Mouse (Mus musculus) left cerebral cortex, postnatal 25 days (tissue): Measurements from ENCODE around the gene Tax1bp3. TPM values are rescaled to one million over a fixed set of nuclear protein-coding genes. Genes with fewer than 3 reads are reported as not detected.
A peak's percentile ranks its signal among the peaks of the same experiment; 100 is the strongest.

Experiments
- DNase-seq, 2 experiments: peaks; one replicate each; pipeline ENCODE4 v3.0.0; 2022; ENCODE audit warnings: low spot score in 2 of 2, mixed read lengths in 1 of 2
- intact Hi-C: fragments of 180-260 bp; cut with DNase I; formaldehyde crosslinking; loops from one replicate; pipeline ENCODE4 v1.15.1; 2025
- total RNA-seq, 2 experiments: library from RNA; stranded (reverse); gene quantifications; 2 replicates each; pipeline ENCODE4 v1.2.3; 2021

Gene Tax1bp3
- total RNA-seq: 10 to 100 TPM; 10.2 to 11.3 TPM

DNA sequence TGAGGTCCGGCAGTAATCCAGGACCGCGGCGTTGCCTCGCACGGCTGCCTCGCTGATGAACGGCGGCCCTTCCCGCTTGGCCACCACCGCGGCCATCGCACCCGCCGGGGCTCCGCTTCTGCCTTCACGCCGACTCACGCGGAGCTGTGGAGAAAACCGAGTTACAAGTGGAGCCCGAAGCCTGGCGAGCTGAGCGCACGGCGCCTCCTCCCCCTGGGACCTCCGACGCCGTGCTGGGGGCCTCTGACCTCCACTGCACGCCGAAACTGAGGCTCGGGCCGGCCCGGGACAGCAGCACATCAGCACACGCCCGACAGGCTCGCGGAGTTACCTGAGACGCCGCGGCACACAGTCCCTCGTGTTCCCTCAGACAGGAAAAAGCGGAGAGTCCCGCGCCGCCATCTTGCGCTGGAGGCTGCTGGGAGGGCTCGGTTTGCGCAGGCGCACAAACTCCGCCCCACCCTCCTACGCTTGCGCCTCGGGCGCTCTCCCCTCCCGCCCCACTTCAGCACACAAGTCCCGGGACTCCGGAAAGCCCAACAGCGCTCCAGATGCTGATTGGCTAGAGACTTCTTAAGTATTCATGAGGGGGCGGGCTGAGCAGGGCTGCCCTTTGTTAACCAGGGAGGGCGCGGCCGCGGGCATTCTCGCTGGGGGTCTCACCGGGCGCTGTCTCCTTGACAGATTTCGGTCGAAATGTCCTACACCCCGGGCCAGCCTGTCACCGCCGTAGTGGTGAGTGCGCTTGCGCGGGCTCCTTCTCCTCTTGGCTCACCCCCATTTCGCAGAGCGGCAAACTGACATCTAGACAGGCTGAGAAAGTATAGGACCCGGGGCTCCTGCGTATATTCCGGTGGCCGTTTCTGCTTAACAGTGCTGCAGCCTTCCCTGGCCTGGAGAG is at the start of gene Tax1bp3, which contains the start of gene Emc6:
Gene Tax1bp3, plus strand, starts transcription at position 476 of the 901 bp plus-strand sequence.
Gene Emc6, minus strand, starts transcription at position 430 of the 901 bp plus-strand sequence.
- intact Hi-C loops: loop anchor here (2.0 kb wide), 1 partner anchor 22 kb away; the partner anchor contains the start of genes Ctns and Shpk
- peak; percentile 94 to 97 for DNase-seq

- intact Hi-C loops: no loop called here
These were observed 45.9 kb upstream of the Tax1bp3 start for GRCm38 (mm10) chr11:73131020-73131419.

GRCm38 (mm10) chr11:73132999-73133398 is 43.9 kb upstream of the Tax1bp3 start:
- intact Hi-C loops: no loop called here

More at GRCm38 (mm10) chr11:73131020-73131419, 45.9 kb upstream of the Tax1bp3 start:
- DNase-seq: peak; percentile 18 to 28

GRCm38 (mm10) chr11:73134222-73134621 is 42.7 kb upstream of the Tax1bp3 start:
- intact Hi-C loops: no loop called here

More at GRCm38 (mm10) chr11:73132999-73133398, 43.9 kb upstream of the Tax1bp3 start:
- no peak for DNase-seq

DNA sequence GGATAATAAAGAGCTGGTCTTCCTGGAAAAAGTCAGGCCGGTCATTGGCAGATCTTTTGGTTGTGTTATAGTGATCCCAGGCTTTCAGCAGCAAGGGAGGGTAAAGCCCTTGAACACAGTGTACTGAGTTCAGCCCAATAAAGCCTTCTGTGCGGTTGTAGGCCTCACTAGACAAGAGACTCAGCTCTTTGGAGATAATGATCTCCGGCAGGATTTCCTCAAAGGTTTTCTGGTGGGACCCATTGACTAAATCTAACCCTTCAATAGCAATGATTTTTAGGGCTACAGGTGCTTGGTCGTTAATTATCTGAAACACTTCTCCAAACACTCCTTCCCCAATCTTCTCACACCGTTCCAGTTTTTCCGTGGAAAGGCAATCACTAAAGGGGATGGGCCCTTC is 40.3 kb upstream of the Tax1bp3 start:
- intact Hi-C loops: loop anchor here (5.0 kb wide), 1 partner anchor 146 kb away; no protein-coding TSS in a partner anchor
- DNase-seq: no peak

More at GRCm38 (mm10) chr11:73134222-73134621, 42.7 kb upstream of the Tax1bp3 start:
- DNase-seq: no peak

DNA sequence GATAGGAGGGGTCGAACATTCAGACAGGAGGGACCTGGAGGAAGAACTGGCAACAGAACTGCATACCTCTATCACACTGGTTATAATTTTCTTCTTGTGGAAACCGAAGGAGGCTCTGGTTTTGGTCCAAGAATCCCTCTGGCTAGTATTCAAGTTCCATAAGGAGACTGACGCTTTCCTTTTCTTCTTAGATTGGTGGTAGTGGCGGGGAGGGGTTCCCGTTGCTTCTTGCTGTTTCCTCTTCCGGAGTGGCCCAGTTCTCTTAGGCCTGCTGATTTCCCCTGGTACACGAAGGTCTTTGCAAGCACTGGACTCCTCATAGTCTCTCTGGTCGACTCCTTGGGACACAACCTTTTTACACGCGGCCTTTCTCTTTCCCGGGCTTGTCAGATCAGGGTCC is 39.8 kb upstream of the Tax1bp3 start:
- intact Hi-C loops: loop anchor here (5.0 kb wide), 1 partner anchor 145 kb away; no protein-coding TSS in a partner anchor
- no peak for DNase-seq

- intact Hi-C loops: loop anchor here (1.0 to 5.0 kb wide), 2 partner anchors 144 to 1233 kb away; no protein-coding TSS in a partner anchor
- peak; percentile 88 to 90 for DNase-seq
These were observed 39.0 kb upstream of the Tax1bp3 start, which contains the start of gene Haspin for GRCm38 (mm10) chr11:73137591-73138501. Gene Haspin (minus strand): TSS chr11:73138294.

DNA sequence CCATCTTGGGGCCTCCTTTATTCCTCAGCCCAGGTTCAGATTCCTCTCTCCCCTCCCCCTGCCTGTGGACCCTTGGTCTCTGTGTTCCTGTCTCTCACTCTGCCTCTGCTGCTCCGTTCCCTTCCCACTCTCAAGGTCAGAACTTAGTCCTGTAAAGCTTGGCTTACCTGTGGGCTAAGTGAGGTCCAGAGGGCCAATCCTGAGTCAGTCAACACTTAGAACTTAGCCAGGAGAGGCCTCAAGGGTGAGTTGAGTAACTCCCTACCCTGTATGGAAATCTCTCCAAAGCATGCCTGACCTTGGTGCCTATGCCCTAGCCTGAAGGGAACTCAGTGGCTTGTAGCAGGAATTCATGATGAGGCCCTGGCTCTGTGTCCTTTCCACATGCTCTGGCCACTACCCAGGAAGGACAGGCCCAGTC is 32.6 kb upstream of the Tax1bp3 start:
- DNase-seq: no peak
- intact Hi-C loops: no loop called here

DNA sequence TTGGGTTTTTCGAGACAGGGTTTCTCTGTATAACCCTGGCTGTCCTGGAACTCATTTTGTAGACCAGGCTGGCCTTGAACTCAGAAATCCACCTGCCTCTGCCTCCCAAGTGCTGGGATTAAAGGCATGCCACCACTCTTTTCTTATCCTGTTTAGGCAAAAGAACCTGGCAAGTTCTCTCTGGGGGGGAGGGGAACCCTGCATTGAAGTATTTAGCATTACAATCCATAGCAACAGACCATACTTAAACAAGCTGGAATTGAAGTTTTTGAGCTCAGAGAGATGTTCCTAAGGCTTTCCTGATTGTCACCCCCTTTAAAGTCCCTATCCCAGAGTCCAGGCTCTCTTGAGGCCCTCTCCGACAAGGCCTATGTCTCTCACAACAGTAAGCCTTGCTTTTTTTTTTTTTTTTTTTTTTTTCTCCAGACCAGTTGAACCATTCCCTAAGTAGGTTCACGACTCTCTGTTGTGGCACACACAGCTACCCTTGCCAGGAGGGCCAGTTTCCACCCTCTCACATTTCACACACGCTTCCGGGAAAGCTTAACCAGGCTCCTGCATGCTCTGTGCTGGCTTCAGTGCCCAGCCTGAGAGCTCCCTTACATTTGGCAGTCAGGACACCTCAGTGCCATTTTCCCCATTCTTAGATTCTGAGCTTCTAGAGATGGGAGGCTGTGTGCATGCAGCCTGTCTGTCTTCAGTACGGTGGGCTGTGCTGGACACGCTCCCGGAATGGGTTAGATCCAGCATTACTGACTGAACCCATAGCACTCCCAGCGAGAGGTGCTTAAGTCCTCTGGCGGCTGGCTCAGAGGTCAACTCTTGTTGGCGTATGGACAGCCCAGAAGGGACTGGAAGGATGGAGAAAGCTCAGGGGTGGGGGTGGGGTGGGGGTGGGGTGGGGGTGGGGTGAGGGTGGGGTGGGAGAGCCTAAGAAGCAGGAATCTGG is 30.6 kb upstream of the Tax1bp3 start:
- DNase-seq: no peak
- intact Hi-C loops: no loop called here

DNA sequence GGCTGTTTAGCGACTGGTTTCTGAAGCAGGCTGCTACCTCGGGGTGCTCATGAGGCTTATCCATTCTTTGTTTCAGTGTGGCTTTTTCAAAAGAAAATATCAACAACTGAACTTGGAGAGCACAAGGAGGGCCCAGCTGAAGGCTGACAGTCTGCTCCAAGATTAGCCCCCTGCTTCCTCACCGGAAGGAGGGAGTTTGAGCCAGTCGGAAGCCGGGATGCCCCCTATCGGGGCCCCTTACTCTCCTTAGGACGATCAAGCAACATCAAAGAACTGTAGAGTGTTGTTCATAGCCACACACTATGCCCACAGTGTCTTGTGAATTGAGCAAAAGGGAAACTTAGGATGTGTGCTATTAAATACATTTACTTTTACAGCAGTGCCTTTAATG is 29.9 kb upstream of the Tax1bp3 start:
- no peak for DNase-seq
- intact Hi-C loops: no loop called here

- no peak for DNase-seq
- intact Hi-C loops: no loop called here
These were observed 28.7 kb upstream of the Tax1bp3 start for GRCm38 (mm10) chr11:73148209-73148608.

DNA sequence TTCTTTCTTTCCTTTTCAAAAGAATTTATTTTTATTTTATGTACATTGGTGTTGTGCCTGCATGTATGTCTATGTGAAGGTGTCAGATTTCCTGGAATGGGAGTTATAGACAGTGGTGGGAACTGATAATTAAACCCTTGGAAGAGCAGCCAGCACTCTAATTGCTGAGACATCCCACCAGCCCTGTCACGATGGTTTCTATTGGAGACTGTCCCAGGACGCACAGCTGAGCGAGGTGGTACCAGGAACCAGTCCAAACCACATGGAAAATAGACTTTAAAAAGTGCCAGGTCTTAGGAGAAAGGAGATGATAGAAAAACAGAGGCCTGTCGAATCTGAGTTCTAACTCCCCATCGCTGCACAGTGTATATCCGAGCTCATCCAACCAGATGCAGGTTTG is 21.8 kb upstream of the Tax1bp3 start:
- intact Hi-C loops: no loop called here
- peak in 1 of 2 experiments; percentile 20 for DNase-seq

DNA sequence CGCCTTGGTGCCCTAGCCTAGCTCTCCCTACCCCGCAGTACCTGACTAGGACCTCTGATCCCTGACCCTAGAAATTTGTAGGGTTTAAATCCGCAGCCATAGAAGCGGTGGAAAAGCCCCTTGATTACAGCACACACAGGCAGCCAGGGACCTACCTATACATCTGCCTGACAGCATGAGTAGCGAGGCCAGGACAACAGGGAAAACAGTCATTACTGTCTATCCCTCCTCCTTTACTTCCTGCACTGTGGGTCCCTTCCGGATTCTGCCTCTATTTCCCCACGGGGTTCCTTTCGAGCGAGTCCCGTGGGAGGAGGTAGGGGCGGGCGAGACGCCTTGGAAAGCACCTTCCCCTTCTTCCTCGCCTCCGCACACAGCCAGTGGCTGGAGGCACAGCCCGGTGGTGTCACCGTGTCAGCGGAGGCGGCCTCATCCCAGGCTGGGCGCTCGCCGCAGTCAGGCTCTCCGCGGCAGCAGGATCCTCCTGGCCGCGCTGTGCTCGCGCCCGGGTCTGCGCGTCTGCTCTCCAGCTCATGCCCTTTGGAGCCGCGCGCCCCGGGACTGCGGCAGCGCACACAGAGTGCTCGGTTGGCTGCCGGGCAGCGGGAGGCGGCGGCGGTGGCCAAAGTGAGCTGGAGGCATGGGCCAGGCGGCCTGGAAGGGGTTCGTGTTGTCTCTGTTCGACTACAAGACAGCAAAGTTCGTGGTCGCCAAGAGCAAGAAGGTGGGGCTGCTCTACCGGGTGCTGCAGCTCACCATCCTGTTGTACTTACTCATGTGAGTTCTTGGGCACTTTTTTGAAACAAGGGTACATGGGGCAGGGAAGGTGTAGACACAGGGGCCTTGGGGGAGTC is 16.7 kb upstream of the Tax1bp3 start, which contains the start of gene P2rx5:
Gene P2rx5, plus strand, starts transcription at position 465 of the 854 bp plus-strand sequence.
- DNase-seq: no peak
- intact Hi-C loops: no loop called here

- intact Hi-C loops: no loop called here
- DNase-seq: no peak
These were observed 16.1 kb upstream of the Tax1bp3 start for GRCm38 (mm10) chr11:73160811-73161200.

DNA sequence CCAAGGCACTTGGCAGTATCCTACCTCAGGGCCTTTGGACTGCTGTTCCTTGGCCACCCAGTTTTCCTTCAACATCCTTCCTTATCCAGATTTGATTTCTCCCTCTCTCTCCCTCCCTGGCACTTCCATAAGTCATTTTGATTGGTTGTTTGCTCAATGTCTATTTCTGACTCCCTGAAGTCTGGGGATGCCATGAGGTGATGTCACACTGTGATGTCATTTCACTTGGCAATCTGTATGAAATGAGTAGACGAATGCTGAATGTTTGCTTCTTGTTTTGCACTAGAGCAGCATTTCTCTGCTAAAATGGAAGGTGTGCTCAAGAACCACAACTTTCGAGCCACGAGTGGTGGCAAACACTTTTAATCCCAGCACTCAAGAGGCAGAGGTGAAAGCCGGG is 15.3 kb upstream of the Tax1bp3 start:
- intact Hi-C loops: no loop called here
- no peak for DNase-seq

GRCm38 (mm10) chr11:73162284-73162683 is 14.6 kb upstream of the Tax1bp3 start:
- intact Hi-C loops: no loop called here
- no peak for DNase-seq

- intact Hi-C loops: no loop called here
- DNase-seq: no peak
These were observed 8.8 kb upstream of the Tax1bp3 start for GRCm38 (mm10) chr11:73168071-73168470.

GRCm38 (mm10) chr11:73168576-73168975 is 8.3 kb upstream of the Tax1bp3 start:
- intact Hi-C loops: no loop called here
- no peak for DNase-seq
